Mouse (Mus musculus): ENCODE measurements around the gene Pcdh15. TPM values are rescaled to one million over a fixed set of nuclear protein-coding genes. Genes with fewer than 3 reads are reported as not detected.

Gene Pcdh15
- polyA plus RNA-seq, 1 experiment from 2014 or later, result 14.9 TPM

DNA sequence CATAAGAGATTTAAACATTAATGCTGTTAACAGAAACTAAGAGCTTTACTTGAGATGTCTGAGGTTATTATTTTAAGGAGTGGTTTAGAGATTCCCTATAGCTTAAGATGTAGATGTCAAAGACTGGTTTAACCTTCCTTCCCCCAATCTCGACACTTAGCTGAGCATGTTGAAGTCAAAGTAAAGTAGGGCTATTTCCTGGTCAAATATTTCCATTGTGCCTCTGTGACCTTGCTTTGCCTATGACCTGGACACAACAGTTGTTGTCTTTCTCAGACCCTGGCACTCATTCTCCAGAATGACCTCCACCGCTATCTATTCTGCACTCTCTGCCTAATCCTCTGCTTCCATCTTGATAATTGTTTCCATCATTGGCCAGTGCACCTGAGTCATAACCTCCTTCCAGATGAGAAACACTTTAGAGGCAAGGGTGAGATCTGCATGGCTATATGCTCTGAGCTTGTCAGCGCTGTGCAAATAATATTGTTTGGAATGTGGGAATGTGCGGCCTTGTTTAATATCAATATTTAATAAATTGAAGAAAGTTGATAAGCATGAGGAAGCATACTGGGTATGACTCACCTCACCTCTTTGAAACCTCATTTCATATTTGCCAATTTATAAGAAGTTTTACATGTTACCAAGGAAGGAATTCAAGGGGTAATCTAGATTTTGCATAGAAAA is 833.0 kb downstream of the Pcdh15 start:
- Histone ChIP-seq H3K4me1 (replicated peaks; ENCODE audit: control insufficient read depth, insufficient read depth, low read length) (no peaks in the 10 kb centered on the region), H3K4me2 (replicated peaks) (no peak overlapping the region), H3K36me3 (replicated peaks; ENCODE audit: control insufficient read depth, insufficient read depth) (no peaks in the 10 kb centered on the region), H3K9ac (no peak overlapping the region), H3K9me3 (ENCODE audit: control insufficient read depth, low read length) (no peaks in the 10 kb centered on the region), H3K4me3 (replicated peaks; ENCODE audit: low read length) (no peak overlapping the region), H3K27ac (no peak overlapping the region), H3K27me3 (ENCODE audit: control insufficient read depth, insufficient read depth, low read length) (no peaks in the 10 kb centered on the region)
- ATAC-seq (ENCODE audit: low FRiP score) (no peak), DNase-seq (ENCODE audit: low spot score) (no peak)
- 92% methylated on average over 4 of the region's 4 CpGs for WGBS

DNA sequence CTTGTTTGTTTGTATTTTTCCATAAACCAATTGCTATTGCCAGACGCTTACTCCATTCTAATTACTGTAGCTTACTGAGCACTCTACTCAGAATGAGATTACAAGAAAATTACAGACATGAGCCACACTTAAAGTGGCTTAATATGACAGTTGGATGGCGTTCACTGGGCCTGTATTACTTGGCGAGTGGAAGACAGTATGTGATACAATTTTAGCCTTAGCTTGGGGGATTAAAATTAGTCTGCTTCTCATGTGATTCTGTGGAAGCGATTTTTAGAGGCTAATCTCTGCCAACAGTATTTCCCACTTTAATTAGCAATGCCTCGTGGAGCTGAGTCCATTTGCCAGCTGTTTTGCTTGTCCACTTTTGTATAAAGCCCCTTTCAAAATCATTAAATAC is 837.0 kb downstream of the Pcdh15 start:
- H3K36me3 ChIP-seq (replicated peaks; ENCODE audit: control insufficient read depth, insufficient read depth), result no peaks in the 10 kb centered on the region
- no peak overlapping the region for H3K9ac ChIP-seq
- no peaks in the 10 kb centered on the region for H3K4me1 ChIP-seq (replicated peaks; ENCODE audit: control insufficient read depth, insufficient read depth, low read length)
- DNase-seq (ENCODE audit: low spot score) (no peak), ATAC-seq (ENCODE audit: low FRiP score) (no peak)
- no peak overlapping the region for H3K4me3 ChIP-seq (replicated peaks; ENCODE audit: low read length)
- no peak overlapping the region for H3K4me2 ChIP-seq (replicated peaks)
- H3K9me3 ChIP-seq (ENCODE audit: control insufficient read depth, low read length), result no peaks in the 10 kb centered on the region
- WGBS, result 56% methylated on average over 5 of the region's 5 CpGs
- H3K27ac ChIP-seq, result no peak overlapping the region
- no peaks in the 10 kb centered on the region for H3K27me3 ChIP-seq (ENCODE audit: control insufficient read depth, insufficient read depth, low read length)

DNA sequence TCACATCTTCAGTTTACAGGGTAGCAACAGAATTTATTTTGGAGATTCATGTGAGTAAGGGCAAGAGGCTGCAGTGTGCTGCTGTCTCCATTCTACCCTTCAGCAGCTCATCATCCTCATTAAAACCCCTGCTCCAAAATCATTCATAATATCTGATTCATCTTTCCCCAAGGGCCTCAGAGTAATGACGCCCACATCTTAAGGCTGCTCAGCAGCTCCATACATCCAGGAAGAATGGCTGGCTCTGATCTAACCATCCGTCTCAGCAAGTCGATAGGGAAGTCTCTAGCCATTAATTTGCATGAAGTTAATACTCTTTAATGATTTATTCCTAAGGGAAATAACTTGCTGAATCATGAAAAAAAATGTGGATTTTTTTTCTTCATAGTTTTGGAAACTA is 839.8 kb downstream of the Pcdh15 start:
- ATAC-seq (ENCODE audit: low FRiP score) (no peak), DNase-seq (ENCODE audit: low spot score) (no peak)
- H3K4me2 ChIP-seq (replicated peaks), result no peak overlapping the region
- H3K36me3 ChIP-seq (replicated peaks; ENCODE audit: control insufficient read depth, insufficient read depth), result no peaks in the 10 kb centered on the region
- no peaks in the 10 kb centered on the region for H3K4me1 ChIP-seq (replicated peaks; ENCODE audit: control insufficient read depth, insufficient read depth, low read length)
- 50% methylated on average over 3 of the region's 3 CpGs for WGBS
- H3K9me3 ChIP-seq (ENCODE audit: control insufficient read depth, low read length), result no peaks in the 10 kb centered on the region
- no peak overlapping the region for H3K27ac ChIP-seq
- H3K4me3 ChIP-seq (replicated peaks; ENCODE audit: low read length), result no peak overlapping the region
- H3K9ac ChIP-seq, result no peak overlapping the region
- no peaks in the 10 kb centered on the region for H3K27me3 ChIP-seq (ENCODE audit: control insufficient read depth, insufficient read depth, low read length)

DNA sequence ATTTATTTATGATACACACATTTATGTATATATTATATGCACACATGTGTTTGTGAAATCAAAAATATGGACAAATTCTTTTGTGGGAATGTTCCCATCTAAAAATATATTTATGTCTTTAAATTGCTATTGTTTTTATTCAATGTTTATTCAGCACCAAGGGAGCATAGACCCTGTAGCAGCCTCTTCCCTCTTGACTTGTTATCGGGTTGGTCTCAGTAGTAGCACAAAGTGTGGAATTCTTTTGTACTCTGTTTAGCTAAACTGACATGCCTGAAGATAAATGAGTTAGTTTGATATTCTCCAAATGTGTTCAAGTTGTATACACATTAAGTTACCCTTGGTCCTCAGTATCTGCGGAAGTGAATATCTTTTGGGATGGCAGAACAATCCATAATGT is 848.7 kb downstream of the Pcdh15 start:
- Histone ChIP-seq H3K27me3 (ENCODE audit: control insufficient read depth, insufficient read depth, low read length) (no peaks in the 10 kb centered on the region), H3K36me3 (replicated peaks; ENCODE audit: control insufficient read depth, insufficient read depth) (no peaks in the 10 kb centered on the region), H3K9ac (no peak overlapping the region), H3K9me3 (ENCODE audit: control insufficient read depth, low read length) (no peaks in the 10 kb centered on the region), H3K4me1 (replicated peaks; ENCODE audit: control insufficient read depth, insufficient read depth, low read length) (no peaks in the 10 kb centered on the region), H3K4me3 (replicated peaks; ENCODE audit: low read length) (no peak overlapping the region), H3K4me2 (replicated peaks) (no peak overlapping the region), H3K27ac (no peak overlapping the region)
- ATAC-seq (ENCODE audit: low FRiP score) (no peak), DNase-seq (ENCODE audit: low spot score) (no peak)
- WGBS, result 55% methylated on average over 2 of the region's 2 CpGs

DNA sequence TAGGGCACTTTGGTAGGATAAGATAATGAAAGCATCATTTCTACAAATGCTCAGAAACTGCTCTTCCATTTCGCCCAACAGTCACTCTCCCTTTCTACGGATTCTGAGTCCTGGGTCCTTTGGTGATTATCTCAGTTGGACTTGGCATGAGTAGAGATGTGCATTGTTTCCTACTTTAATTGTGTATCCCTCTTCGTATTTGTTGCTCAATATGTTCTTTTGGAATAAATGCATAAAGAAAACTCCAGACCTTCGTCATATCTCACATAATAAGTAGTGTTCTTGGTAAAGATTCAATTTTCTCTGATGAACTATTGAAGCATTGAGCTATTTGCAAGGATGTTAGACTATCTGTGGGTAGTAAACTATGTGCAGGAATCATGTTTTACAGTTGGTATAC is 854.2 kb downstream of the Pcdh15 start:
- H3K4me2 ChIP-seq (replicated peaks), result no peak overlapping the region
- DNase-seq (ENCODE audit: low spot score) (no peak), ATAC-seq (ENCODE audit: low FRiP score) (no peak)
- H3K4me3 ChIP-seq (replicated peaks; ENCODE audit: low read length), result no peak overlapping the region
- no peaks in the 10 kb centered on the region for H3K4me1 ChIP-seq (replicated peaks; ENCODE audit: control insufficient read depth, insufficient read depth, low read length)
- H3K9me3 ChIP-seq (ENCODE audit: control insufficient read depth, low read length), result no peaks in the 10 kb centered on the region
- H3K27ac ChIP-seq, result no peak overlapping the region
- WGBS, result 80% methylated on average over 4 of the region's 4 CpGs
- H3K9ac ChIP-seq, result no peak overlapping the region
- no peaks in the 10 kb centered on the region for H3K36me3 ChIP-seq (replicated peaks; ENCODE audit: control insufficient read depth, insufficient read depth)
- no peaks in the 10 kb centered on the region for H3K27me3 ChIP-seq (ENCODE audit: control insufficient read depth, insufficient read depth, low read length)

DNA sequence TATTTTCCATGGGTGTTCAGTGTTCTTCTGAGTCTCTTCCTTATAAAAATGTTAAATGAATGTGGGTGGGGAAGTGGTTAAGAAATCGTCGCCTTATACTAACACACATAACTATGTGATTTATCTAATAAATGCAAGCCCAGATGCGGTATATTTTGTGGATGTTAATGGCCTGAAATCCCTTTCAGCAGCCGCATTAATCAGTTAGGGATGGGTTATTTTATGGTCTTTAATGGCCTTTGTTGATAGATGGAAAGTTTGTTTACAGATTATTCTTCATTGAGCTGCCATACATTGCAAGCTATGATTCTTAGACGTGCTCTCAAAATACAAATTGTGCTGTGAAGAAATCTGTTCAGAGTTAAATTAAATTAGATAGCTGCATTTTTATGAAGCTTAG is 884.9 kb downstream of the Pcdh15 start:
- DNase-seq (ENCODE audit: low spot score) (no peak), ATAC-seq (ENCODE audit: low FRiP score) (no peak)
- Histone ChIP-seq H3K27me3 (ENCODE audit: control insufficient read depth, insufficient read depth, low read length) (no peaks in the 10 kb centered on the region), H3K27ac (no peak overlapping the region), H3K4me2 (replicated peaks) (no peak overlapping the region), H3K36me3 (replicated peaks; ENCODE audit: control insufficient read depth, insufficient read depth) (no peaks in the 10 kb centered on the region), H3K4me3 (replicated peaks; ENCODE audit: low read length) (no peak overlapping the region), H3K9me3 (ENCODE audit: control insufficient read depth, low read length) (no peaks in the 10 kb centered on the region), H3K4me1 (replicated peaks; ENCODE audit: control insufficient read depth, insufficient read depth, low read length) (no peaks in the 10 kb centered on the region), H3K9ac (no peak overlapping the region)
- WGBS, result 55% methylated on average over 5 of the region's 5 CpGs

DNA sequence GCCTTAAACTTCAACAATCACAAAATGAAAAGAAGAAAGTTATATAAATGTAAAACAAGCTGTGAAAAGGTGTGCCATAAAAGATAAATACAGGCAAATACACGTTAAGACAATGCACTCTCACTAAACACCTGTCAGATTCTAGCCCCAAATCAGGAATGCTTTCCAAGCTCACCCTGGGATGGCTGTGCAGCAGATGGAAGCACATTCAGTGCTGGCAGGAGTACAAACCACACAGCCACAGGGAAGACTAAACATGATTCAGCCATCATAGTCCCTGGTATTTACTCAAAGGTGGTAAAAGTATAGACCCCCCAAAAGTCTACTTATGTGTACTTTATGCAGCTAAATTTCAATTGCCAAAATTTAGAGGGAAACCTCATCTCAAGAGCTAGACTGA is 909.7 kb downstream of the Pcdh15 start:
- Histone ChIP-seq H3K4me2 (replicated peaks) (no peak overlapping the region), H3K36me3 (replicated peaks; ENCODE audit: control insufficient read depth, insufficient read depth) (no peaks in the 10 kb centered on the region), H3K27me3 (ENCODE audit: control insufficient read depth, insufficient read depth, low read length) (no peaks in the 10 kb centered on the region), H3K9me3 (ENCODE audit: control insufficient read depth, low read length) (no peaks in the 10 kb centered on the region), H3K9ac (no peak overlapping the region), H3K4me1 (replicated peaks; ENCODE audit: control insufficient read depth, insufficient read depth, low read length) (no peaks in the 10 kb centered on the region), H3K4me3 (replicated peaks; ENCODE audit: low read length) (no peak overlapping the region), H3K27ac (no peak overlapping the region)
- ATAC-seq (ENCODE audit: low FRiP score), result no peak
- peak; percentile 28 for DNase-seq (ENCODE audit: low spot score)
- WGBS, result 59% methylated on average over 1 of the region's 1 CpGs

DNA sequence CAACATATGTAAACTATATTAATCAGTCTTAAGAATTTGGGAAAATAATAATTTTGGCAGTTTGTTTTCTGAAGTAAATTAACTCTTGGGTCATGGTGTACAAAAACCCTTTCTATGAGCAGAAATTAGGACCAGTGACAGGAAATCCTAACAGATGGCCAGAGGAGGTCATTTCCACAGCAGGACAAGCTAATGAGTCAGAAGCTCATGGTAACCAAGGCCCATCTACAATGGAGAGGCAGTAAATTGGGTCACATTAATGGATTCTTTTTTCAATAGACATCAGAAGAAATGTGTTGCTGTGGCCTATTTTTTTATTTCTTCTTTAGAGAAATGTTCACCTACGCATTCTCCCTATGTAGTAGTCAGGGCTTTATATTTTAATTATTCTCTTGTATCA is 923.9 kb downstream of the Pcdh15 start:
- no peak for ATAC-seq (ENCODE audit: low FRiP score)
- no peaks in the 10 kb centered on the region for H3K27me3 ChIP-seq (ENCODE audit: control insufficient read depth, insufficient read depth, low read length)

DNA sequence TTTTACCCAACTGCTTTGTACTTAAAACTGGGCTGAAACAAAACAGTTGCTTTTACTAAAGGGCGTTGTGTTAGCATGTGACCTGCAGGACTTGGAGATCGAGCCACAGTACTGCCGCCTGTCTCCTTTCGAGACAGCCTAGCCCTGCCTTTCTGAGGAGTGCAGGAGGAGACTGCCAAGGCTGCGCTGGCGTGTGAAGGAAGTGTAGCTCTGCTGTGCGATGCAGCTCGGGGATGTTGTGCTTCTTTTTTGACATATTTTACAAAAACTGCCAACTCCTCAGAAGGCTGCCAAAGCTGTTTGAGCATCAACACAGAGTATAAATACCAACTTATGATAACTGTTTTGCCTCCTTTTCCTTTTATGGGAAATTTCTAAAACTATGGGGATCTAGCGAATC is 953.9 kb downstream of the Pcdh15 start:
- Histone ChIP-seq H3K4me1 (replicated peaks; ENCODE audit: control insufficient read depth, insufficient read depth, low read length) (no peaks in the 10 kb centered on the region), H3K36me3 (replicated peaks; ENCODE audit: control insufficient read depth, insufficient read depth) (no peaks in the 10 kb centered on the region), H3K9ac (no peak overlapping the region), H3K27me3 (ENCODE audit: control insufficient read depth, insufficient read depth, low read length) (no peaks in the 10 kb centered on the region), H3K4me3 (replicated peaks; ENCODE audit: low read length) (no peak overlapping the region), H3K9me3 (ENCODE audit: control insufficient read depth, low read length) (no peaks in the 10 kb centered on the region), H3K4me2 (replicated peaks) (no peak overlapping the region), H3K27ac (no peak overlapping the region)
- 54% methylated on average over 9 of the region's 9 CpGs for WGBS
- ATAC-seq (ENCODE audit: low FRiP score), result no peak
- no peak for DNase-seq (ENCODE audit: low spot score)

More for the DNA sequence above, 923.9 kb downstream of the Pcdh15 start:
- no peak overlapping the region for H3K9ac ChIP-seq
- H3K4me1 ChIP-seq (replicated peaks; ENCODE audit: control insufficient read depth, insufficient read depth, low read length), result no peaks in the 10 kb centered on the region
- no peak overlapping the region for H3K27ac ChIP-seq
- H3K9me3 ChIP-seq (ENCODE audit: control insufficient read depth, low read length), result no peaks in the 10 kb centered on the region
- H3K4me2 ChIP-seq (replicated peaks), result no peak overlapping the region
- DNase-seq (ENCODE audit: low spot score), result no peak
- 92% methylated on average over 1 of the region's 1 CpGs for WGBS
- no peaks in the 10 kb centered on the region for H3K36me3 ChIP-seq (replicated peaks; ENCODE audit: control insufficient read depth, insufficient read depth)
- no peak overlapping the region for H3K4me3 ChIP-seq (replicated peaks; ENCODE audit: low read length)

DNA sequence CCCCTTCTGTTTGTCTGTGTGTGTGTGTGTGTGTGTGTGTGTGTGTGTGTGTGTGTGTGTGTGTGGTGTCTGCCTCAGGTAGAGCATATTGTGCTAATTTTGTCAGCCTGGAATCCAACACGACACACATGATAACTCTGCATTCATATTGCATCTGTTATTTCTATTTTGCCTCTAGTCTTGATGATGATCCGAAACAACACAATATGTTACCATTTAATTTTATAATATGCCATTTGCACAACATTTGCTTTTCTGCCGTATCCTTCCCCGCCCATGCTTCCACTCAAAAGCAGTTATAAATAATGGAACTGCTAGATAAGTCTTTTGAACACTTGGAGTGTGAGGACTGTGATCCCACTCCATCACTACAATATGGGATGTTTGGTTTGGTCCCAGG is 987.5 kb downstream of the Pcdh15 start:
- H3K36me3 ChIP-seq (replicated peaks; ENCODE audit: control insufficient read depth, insufficient read depth), result no peaks in the 10 kb centered on the region
- H3K9me3 ChIP-seq (ENCODE audit: control insufficient read depth, low read length), result no peaks in the 10 kb centered on the region
- 83% methylated on average over 4 of the region's 4 CpGs for WGBS
- H3K9ac ChIP-seq, result no peak overlapping the region
- H3K27me3 ChIP-seq (ENCODE audit: control insufficient read depth, insufficient read depth, low read length), result no peaks in the 10 kb centered on the region
- no peak overlapping the region for H3K27ac ChIP-seq
- no peak overlapping the region for H3K4me2 ChIP-seq (replicated peaks)
- no peak overlapping the region for H3K4me3 ChIP-seq (replicated peaks; ENCODE audit: low read length)
- no peak for ATAC-seq (ENCODE audit: low FRiP score)
- H3K4me1 ChIP-seq (replicated peaks; ENCODE audit: control insufficient read depth, insufficient read depth, low read length), result no peaks in the 10 kb centered on the region
- no peak for DNase-seq (ENCODE audit: low spot score)

Data from hindbrain, embryonic 14.5 days (tissue).